Mouse (Mus musculus): ENCODE measurements around the gene Lrp8.

Lrp8 gene

DNA sequence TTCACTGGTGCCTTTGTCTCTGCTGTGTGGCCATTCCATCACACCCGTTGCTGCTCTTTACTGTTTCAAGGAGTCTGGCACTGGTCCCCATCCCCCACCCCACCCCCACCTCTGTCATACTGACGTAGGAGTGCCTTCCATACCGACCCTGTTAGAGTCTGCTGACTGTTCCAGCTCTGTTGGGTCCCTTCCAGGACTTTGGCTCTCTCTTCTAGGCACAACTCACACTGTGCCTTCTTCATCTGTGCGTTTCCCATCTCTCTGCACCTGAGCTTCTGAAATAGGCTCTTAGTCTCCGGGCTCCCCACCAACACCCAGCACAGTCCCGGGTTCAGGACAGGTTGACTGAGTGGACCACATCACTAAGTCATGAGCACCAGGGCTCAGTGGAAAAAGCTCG, 44.7 kb downstream of the Lrp8 start:
- DNase-seq (ENCODE audit: low read depth, low spot score) = no peak

GRCm38 (mm10) chr4:107848546-107848945, 46.5 kb downstream of the Lrp8 start:
- no peak for DNase-seq (ENCODE audit: low read depth, low spot score)

- DNase-seq (ENCODE audit: low read depth, low spot score) = no peak
Measured at GRCm38 (mm10) chr4:107849621-107850020, 47.6 kb downstream of the Lrp8 start.

DNA sequence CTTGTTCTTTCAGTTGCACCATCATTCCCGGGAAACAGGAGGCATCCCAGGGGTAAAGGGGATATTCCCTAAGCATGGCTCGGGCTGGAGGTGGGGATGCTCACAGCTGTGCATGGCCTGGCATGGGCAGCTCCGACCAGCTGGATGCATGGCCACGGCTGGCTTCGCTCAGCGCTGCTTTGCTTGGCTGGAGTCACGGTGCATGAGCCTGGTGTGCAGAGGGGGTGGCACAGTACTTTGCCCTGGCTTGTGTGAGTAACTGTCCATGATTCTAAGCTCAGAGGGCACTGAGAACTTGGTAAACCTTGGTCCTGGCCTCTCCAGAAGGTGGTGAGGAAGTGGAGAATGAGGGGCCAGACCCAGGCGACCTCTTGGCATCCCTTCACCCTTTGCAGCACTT, 48.0 kb downstream of the Lrp8 start:
- DNase-seq (ENCODE audit: low read depth, low spot score) = no peak

DNA sequence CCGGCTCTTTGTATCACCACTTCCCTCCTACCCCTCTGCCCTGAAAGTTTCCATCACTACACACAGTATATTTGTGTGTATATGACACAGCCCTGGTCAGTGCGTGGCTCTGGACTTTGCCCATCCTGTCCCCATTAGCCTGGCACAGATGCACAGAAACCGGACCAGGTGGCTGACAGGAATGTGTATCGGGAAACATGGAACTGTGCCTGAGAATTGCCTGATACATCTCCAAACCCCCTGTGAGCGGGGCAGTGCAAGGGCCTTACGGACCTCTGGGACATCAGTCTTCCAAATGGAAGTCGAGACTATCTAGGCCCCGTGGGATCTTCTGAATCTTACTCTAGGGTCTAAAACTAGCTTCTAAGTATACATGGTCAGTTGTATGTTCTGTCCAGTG, 51.3 kb downstream of the Lrp8 start:
- no peak for DNase-seq (ENCODE audit: low read depth, low spot score)

DNA sequence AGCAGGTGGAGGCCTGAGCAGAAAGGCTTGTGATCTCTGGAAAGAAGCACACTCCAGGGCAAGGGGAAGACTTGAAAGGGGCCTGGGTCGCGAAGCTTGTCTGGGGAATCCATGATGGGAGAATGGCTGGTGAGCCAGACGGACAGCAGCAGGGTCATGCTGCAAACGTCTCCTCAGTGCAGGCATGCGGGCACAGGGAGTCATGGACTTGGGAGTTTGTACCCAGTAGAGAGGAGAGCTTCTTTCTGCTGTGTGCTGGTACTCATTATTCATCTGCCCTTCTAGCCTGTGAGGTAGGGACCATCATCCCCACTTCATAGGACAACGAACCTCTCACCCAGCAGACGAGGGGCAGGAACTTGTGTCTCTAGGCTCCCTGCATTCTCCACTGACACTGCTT, 51.8 kb downstream of the Lrp8 start:
- DNase-seq (ENCODE audit: low read depth, low spot score) = no peak

DNA sequence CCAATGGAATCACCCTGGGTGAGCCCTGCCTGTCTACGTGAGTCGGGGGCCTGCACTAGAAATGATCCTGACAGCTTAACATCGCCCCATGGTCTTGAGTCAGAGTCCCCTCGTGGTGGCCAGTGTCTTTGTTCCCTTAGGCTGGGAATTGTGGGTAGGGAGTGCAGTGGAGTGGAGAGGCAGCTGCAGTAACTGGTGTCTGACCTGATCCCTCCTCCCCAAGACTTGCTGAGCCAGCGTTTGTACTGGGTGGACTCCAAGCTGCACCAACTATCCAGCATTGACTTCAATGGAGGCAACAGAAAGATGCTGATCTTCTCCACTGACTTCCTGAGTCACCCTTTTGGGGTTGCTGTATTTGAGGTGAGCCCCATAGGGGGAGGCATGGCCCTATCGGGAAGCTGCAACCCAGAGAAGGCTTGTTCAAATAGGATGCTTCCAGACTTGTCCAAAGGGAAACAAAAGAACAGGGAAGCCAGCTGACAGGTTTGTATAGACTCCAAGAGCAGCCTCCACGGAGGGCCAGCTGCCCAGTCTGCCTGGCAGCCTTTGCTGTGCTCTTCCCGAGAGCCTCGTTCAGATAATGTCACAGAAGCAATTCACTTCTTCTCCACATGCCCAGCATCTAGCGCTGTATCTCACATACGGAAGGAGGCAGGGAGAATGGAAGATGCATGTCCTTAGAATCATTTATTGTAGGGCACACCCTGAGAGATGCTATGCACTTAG, 55.1 kb downstream of the Lrp8 start:
- no peak for DNase-seq (ENCODE audit: low read depth, low spot score)

DNA sequence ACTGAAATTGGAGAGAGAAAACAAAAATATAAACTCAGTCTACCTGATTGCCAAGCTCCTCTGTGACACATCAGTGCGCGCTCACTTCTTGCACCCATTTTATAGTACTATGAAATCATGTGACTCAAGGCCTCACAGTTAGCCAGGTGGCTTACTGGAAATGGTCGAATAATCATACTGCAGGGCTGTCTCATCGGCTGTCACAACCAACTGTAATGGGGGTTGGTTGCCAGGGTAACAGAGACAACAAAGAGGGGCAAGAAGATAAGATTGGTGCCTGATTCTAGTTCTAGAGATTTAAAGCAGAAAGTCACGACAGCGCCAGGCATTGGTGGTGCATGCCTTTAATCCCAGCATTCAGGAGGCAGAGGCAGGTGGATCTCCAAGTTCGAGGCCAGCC, 56.9 kb downstream of the Lrp8 start:
- no peak for DNase-seq (ENCODE audit: low read depth, low spot score)

DNA sequence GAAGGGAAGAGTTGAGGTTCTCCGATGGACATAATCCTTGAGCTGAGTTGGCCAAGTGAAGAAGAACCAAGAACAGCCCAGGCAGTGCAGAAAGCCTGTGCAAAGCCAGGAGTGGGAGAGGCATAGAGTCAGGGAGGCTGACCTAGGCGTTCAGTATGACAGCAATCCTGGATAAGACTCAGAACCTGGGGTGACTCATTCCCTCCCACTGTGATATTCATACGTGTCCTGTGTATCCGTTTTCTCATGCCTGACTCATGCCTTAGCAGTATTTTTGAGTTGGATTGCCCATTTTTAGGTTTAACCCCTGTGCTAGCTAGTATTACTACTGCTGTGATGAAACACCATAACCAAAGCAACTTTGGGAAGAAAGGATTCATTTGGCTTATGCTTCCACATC, 62.8 kb downstream of the Lrp8 start:
- DNase-seq (ENCODE audit: low read depth, low spot score) = no peak

DNA sequence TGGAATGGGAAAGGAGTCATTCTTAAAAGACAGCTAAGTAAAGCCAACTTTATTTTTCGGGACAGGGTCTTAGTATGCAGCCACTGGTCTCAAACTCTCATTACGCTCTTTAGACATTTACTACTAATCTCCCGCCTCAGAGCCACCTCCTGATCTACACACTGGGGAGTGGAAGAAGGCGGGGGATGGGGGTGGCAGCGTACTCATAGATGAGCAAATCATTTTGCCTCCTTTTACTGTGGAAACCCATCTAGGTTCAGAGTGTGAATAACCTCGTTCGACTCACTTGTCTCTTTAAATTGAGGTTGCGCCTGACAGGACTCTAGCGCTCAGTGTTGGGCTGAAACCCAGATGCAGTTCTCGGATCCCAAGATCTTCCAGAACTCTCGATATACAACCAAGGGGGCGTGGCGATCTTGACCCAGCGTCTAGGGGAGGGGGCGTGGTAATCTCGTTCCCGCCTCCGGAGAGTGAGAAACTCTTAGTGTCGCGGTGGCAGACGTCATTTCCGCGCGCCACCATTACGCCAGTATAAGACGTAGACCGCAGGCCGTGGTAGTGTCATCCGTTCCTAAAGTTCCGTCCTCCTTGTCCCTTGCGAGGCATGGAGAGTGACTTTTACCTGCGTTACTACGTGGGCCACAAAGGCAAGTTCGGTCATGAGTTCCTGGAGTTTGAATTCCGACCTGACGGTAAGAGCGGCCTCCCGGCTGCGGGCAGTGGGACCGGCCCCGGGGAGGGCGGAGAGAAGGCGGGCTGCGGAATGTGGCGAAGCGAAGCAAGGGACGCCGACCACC, 77.4 kb downstream of the Lrp8 start, which contains the start of gene Magoh:
TSS of gene Magoh (plus strand) at position 502 of the 797 bp plus-strand sequence.
- peak; percentile 98 for DNase-seq (ENCODE audit: low read depth, low spot score)

GRCm38 (mm10) chr4:107881631-107882030, 79.6 kb downstream of the Lrp8 start:
- no peak for DNase-seq (ENCODE audit: low read depth, low spot score)

DNA sequence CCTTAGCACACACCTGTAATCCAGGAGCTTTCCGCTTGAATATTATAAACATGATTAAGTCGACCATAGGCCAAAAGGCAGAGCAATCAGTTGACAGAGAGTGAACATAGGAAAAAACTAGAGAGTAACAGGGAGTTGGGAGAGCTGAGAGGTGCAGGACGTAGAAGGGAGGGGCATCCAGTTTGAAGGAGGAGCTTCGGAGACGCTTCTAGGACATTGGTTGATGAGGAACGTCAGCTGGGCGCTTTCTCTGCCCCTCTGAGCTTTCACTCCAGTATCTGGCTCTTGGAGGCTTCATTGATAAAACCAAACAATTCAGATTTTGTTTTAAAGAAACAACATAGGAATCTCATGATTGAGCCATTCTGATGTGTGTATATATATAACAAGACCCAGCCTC, 84.3 kb downstream of the Lrp8 start:
- DNase-seq (ENCODE audit: low read depth, low spot score) = no peak

- no peak for DNase-seq (ENCODE audit: low read depth, low spot score)
Measured at GRCm38 (mm10) chr4:107889385-107889730, 87.3 kb downstream of the Lrp8 start.

DNA sequence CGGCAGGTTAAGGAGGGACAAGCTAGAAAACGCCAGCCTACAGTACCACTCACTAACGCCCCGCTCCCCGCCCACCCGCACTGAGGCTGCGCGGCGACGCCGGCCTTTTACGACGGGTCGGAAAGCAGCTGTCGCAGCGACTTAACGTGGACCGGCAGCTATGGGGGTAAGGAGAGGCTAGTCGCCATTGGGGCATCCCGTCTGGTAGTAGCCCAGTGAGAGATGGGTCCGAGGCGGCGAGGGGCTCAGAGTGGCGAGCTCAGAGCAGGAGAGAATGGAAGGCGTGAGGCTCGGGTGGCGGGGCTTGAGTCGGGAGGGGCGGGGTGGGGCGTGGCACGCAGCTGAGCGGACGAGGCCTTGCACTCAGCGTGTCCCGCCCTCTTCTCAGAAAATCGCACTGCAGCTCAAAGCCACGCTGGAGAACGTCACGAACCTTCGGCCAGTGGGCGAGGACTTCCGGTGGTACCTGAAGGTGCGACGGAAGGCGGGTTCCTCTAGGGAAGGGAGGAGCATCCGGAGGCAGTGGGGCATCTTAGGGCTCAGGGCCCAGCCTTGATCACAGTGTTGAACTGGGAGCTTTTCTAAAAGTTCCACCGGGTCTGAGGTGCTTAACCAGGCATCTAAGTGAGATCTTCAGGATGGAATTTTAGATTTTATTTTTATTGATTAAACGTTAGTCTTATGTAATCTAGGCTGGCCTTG, 87.8 kb downstream of the Lrp8 start, which contains the start of gene 0610037L13Rik:
TSS of gene 0610037L13Rik (plus strand) at position 83 of the 702 bp plus-strand sequence.
- DNase-seq (ENCODE audit: low read depth, low spot score) = peak; percentile 97

DNA sequence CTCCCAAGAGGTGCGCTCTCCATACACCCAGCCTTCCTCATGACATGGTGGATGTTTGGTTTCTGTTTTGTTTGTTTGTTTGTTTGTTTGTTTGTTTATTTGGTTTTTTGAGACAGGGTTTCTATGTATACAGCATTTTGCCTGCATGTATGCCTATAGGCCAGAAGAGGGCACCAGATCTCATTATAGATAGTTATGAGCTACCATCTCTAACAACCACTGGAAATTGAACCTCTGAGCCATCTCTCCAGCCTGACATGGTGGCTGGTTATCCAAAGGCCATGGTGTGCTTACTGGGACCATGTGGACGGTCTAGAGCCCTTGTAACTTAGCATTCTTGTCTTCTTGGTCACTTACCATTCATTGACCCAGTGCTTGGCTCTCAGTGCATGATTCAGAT, 90.6 kb downstream of the Lrp8 start:
- DNase-seq (ENCODE audit: low read depth, low spot score) = peak; percentile 51

- DNase-seq (ENCODE audit: low read depth, low spot score) = no peak
Measured at GRCm38 (mm10) chr4:107899211-107899927, 97.3 kb downstream of the Lrp8 start.

- DNase-seq (ENCODE audit: low read depth, low spot score) = no peak
Measured at GRCm38 (mm10) chr4:107900206-107900605, 98.1 kb downstream of the Lrp8 start.

DNA sequence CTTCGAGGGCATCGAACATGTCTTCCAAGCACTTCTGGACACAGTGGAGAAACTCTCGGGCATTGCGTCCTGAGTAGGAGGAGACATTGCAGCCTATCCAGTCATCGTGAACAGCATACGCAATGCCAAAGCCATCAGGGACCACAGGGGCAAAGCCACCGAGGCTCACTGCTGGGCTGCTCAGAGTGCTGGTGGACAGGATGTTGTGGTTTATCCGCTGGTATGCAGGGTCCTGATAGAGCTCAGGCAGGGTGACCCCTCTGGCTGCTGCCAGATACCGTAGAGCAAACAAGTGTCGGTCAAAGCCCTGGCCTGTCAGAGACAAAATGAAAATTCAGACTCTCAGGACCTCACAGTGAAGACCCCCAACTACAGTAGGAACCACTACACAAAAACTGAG, 102.2 kb downstream of the Lrp8 start:
- no peak for DNase-seq (ENCODE audit: low read depth, low spot score)

- no peak for DNase-seq (ENCODE audit: low read depth, low spot score)
Measured at GRCm38 (mm10) chr4:107906561-107906960, 104.5 kb downstream of the Lrp8 start.

DNA sequence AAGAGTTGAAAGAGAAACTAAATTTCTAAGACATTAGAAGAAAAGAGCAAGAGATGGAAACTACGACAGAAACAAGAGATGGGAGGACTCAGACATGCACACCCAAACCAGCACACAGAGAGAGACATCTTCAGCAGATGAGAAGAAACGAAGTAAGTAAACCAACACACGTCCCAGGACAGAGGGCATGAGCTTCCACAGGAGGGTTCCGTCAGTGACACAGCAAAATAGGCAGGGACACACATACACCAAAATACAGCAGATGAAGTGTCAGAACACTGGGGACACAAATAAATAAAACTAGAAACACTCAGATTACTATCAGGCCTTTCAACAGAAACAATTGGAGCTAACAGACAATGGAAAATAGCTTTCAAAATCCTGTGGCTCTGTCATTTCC, 108.0 kb downstream of the Lrp8 start:
- DNase-seq (ENCODE audit: low read depth, low spot score) = no peak

DNA sequence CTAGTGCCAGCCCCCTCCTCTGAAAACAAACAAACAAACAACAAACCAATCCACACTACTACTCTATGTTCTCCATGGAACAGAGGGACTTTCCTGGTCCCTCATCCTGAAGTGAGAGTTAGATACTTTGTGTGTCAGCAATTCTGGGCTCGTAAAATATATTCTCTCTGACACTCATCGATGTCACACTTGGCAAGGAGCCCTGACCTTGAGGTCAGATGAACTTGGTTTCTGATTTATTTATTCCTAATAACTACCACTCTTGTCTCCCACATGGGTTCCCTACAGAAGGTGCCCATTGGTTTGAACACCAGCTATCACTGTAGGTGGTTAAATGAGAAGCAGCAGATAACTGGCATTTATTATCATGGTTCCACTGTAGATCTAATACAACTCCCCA, 118.3 kb downstream of the Lrp8 start:
- no peak for DNase-seq (ENCODE audit: low read depth, low spot score)

GRCm38 (mm10) chr4:107921152-107921695, 119.2 kb downstream of the Lrp8 start:
- no peak for DNase-seq (ENCODE audit: low read depth, low spot score)
